Mouse (Mus musculus): ENCODE data around the gene Syce2. TPM values are rescaled to one million over a fixed set of nuclear protein-coding genes. Genes with fewer than 3 reads are reported as not detected.

Syce2 gene
- polyA plus RNA-seq, 1 experiment from 2014 or later: 55.0 TPM

GRCm38 (mm10) chr8:84888280-84888679, 16.4 kb downstream of the Syce2 start:
- Histone ChIP-seq H3K4me2 (replicated peaks) (no peak overlapping the region), H3K27me3 (no peaks in the 10 kb centered on the region), H3K36me3 (peaks cover 29% of the 10 kb centered on the region)

GRCm38 (mm10) chr8:84889141-84889540, 17.2 kb downstream of the Syce2 start:
- peaks cover 16% of the 10 kb centered on the region for H3K4me1 ChIP-seq
- H3K9ac ChIP-seq (replicated peaks): no peak overlapping the region
- H3K27me3 ChIP-seq: no peaks in the 10 kb centered on the region
- peaks cover 29% of the 10 kb centered on the region for H3K36me3 ChIP-seq
- no peak overlapping the region for H3K4me2 ChIP-seq (replicated peaks)
- ATAC-seq (replicated peaks): no peak
- H3K9me3 ChIP-seq: no peaks in the 10 kb centered on the region
- H3K4me3 ChIP-seq: no peak overlapping the region
- H3K27ac ChIP-seq (replicated peaks): no peak overlapping the region
- 94% methylated on average over 1 of the region's 1 CpGs for WGBS

More at GRCm38 (mm10) chr8:84888280-84888679, 16.4 kb downstream of the Syce2 start:
- H3K9ac ChIP-seq (replicated peaks): no peak overlapping the region
- no peak overlapping the region for H3K27ac ChIP-seq (replicated peaks)
- H3K9me3 ChIP-seq: no peaks in the 10 kb centered on the region
- H3K4me3 ChIP-seq: no peak overlapping the region
- peaks cover 10% of the 10 kb centered on the region for H3K4me1 ChIP-seq
- WGBS: 93% methylated on average over 3 of the region's 3 CpGs
- no peak for ATAC-seq (replicated peaks)

DNA sequence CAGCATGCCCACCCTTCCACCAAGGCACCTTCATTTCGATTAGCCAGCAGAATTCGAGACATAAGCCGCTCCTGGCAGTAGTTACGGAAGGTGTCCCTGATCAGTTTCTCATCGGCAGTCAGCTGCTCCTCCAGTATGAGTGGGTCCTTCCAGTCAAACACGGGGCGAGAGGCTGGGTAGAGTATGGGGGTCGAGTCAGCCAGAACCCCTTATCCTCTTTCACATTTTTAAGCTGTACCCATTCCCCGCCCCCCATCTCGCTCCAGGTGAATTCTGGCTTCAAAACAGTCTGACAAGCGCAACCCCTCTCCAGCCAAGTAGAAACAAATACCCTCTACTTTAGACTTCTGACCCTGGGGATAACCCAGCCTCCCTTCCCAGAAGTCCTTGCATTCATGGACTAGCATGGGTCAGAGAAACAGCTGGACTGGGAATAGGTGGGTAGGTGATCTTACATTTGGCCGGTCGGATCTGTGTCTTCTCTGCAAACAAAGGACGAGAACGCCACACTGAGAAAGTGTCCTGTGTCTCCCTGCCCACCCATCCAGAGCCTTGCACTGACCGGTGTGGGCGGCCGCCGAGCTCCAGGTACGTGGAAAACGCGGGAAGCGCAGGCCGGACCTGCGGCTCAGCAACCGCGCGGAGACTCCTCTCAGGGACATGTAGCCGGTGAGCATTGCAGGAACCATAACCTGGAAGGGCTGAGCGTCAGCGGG, 21.2 kb downstream of the Syce2 start:
- peak overlapping the region; percentile 52 for H3K27ac ChIP-seq (replicated peaks)
- 13% methylated on average over 31 of the region's 31 CpGs for WGBS

DNA sequence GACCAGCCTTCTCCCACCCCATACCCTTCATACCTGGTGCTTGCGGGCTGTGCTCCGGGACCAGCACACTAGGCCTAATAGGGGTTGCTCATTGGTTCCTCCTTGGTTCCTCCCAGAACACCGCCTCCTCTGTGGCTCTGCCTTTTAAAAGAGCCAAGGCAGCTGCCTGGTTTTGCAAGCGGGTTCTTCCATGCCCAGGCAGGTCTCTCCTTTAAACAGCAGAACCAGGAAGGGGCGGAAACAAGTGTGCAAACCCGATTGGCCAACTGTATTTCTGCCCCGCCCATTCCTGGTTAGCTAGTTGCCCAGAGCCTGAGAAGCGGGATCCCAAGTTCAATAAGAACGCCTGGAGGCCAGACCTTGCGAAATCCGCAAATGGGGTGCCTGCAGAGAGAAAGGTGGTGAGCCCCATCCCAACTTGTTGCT, 21.8 kb downstream of the Syce2 start, which contains the start of gene Gcdh:
Gene Gcdh, minus strand, starts transcription at position 213 of the 426 bp plus-strand sequence.
- peak; percentile 99 for ATAC-seq (replicated peaks)
- peak within 1 kb of the TSS; percentile 92 for H3K4me2 ChIP-seq (replicated peaks)
- peaks cover 19% of the 10 kb centered on the region for H3K4me1 ChIP-seq
- no peaks in the 10 kb centered on the region for H3K27me3 ChIP-seq
- H3K9me3 ChIP-seq: no peaks in the 10 kb centered on the region
- H3K4me3 ChIP-seq: peak within 1 kb of the TSS; percentile 91
- H3K36me3 ChIP-seq: peaks cover 7% of the 10 kb centered on the region
- under 1% methylated on average over 11 of the region's 11 CpGs for WGBS
- peak within 1 kb of the TSS; percentile 76 for H3K9ac ChIP-seq (replicated peaks)
- H3K27ac ChIP-seq (replicated peaks): peak within 1 kb of the TSS; percentile 52

More for the DNA sequence above, 21.2 kb downstream of the Syce2 start:
- H3K36me3 ChIP-seq: peaks cover 13% of the 10 kb centered on the region
- no peaks in the 10 kb centered on the region for H3K9me3 ChIP-seq
- H3K9ac ChIP-seq (replicated peaks): peak overlapping the region; percentile 76
- peaks cover 19% of the 10 kb centered on the region for H3K4me1 ChIP-seq
- peak overlapping the region; percentile 92 for H3K4me2 ChIP-seq (replicated peaks)
- no peaks in the 10 kb centered on the region for H3K27me3 ChIP-seq
- peak; percentile 51; the same call in 1 of the 2 replicates for ATAC-seq (replicated peaks)
- H3K4me3 ChIP-seq: peak overlapping the region; percentile 91

GRCm38 (mm10) chr8:84895963-84896362, 24.1 kb downstream of the Syce2 start:
- Histone ChIP-seq H3K9ac (replicated peaks) (no peak overlapping the region), H3K4me3 (no peak overlapping the region), H3K27me3 (no peaks in the 10 kb centered on the region), H3K4me2 (replicated peaks) (no peak overlapping the region), H3K36me3 (no peaks in the 10 kb centered on the region), H3K27ac (replicated peaks) (no peak overlapping the region), H3K4me1 (peaks cover 19% of the 10 kb centered on the region), H3K9me3 (no peaks in the 10 kb centered on the region)
- WGBS: 79% methylated on average over 5 of the region's 5 CpGs
- no peak for ATAC-seq (replicated peaks)

DNA sequence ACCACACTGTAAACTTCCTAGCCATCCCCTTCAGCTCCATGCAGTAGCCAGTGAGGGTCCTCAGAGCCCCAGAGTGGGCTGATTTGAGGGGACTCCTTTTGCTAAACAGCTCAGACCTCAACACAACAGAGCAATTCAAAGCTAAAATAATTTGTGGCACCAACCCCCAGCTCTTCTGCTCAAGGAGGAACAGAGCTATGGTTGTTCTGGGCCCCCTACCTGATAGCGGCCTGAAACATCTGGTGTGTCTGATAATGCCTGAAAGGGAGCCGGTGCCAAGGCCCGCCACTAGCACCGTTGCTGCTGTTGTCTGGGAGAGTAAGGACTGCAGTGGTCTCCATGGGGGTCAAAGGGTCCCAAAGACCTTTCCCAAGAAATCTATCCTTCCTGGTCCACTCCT, 29.2 kb downstream of the Syce2 start:
- Histone ChIP-seq H3K36me3 (no peaks in the 10 kb centered on the region), H3K27me3 (no peaks in the 10 kb centered on the region), H3K9me3 (no peaks in the 10 kb centered on the region), H3K4me3 (no peak overlapping the region), H3K4me1 (peaks cover 14% of the 10 kb centered on the region), H3K9ac (replicated peaks) (no peak overlapping the region), H3K4me2 (replicated peaks) (no peak overlapping the region), H3K27ac (replicated peaks) (no peak overlapping the region)
- ATAC-seq (replicated peaks): no peak
- WGBS: 72% methylated on average over 4 of the region's 4 CpGs

- no peak for ATAC-seq (replicated peaks)
These were observed 29.8 kb downstream of the Syce2 start, which contains the start of gene Klf1 for GRCm38 (mm10) chr8:84901752-84902151. Gene Klf1, plus strand, starts transcription at chr8:84901928.

GRCm38 (mm10) chr8:84902367-84902919, 30.5 kb downstream of the Syce2 start:
- peak; percentile 12; the same call in 1 of the 2 replicates for ATAC-seq (replicated peaks)
- no peaks in the 10 kb centered on the region for H3K27me3 ChIP-seq
- 3% methylated on average over 23 of the region's 24 CpGs for WGBS
- H3K36me3 ChIP-seq: no peaks in the 10 kb centered on the region
- H3K27ac ChIP-seq (replicated peaks): no peak overlapping the region
- peak overlapping the region; percentile 49 for H3K4me3 ChIP-seq
- peak overlapping the region; percentile 85 for H3K4me2 ChIP-seq (replicated peaks)
- peaks cover 14% of the 10 kb centered on the region for H3K4me1 ChIP-seq
- H3K9me3 ChIP-seq: no peaks in the 10 kb centered on the region
- H3K9ac ChIP-seq (replicated peaks): peak overlapping the region; percentile 51

More at GRCm38 (mm10) chr8:84901752-84902151, 29.8 kb downstream of the Syce2 start, which contains the start of gene Klf1:
- H3K27me3 ChIP-seq: no peaks in the 10 kb centered on the region
- H3K27ac ChIP-seq (replicated peaks): no peak within 1 kb of the TSS
- peak within 1 kb of the TSS; percentile 49 for H3K4me3 ChIP-seq
- H3K4me1 ChIP-seq: peaks cover 14% of the 10 kb centered on the region
- peak within 1 kb of the TSS; percentile 85 for H3K4me2 ChIP-seq (replicated peaks)
- peak within 1 kb of the TSS; percentile 51 for H3K9ac ChIP-seq (replicated peaks)
- WGBS: 84% methylated on average over 3 of the region's 3 CpGs
- no peaks in the 10 kb centered on the region for H3K36me3 ChIP-seq
- H3K9me3 ChIP-seq: no peaks in the 10 kb centered on the region

GRCm38 (mm10) chr8:84902920-84903661, 31.2 kb downstream of the Syce2 start:
- Histone ChIP-seq H3K9me3 (no peaks in the 10 kb centered on the region), H3K9ac (replicated peaks) (peak overlapping the region; percentile 51), H3K27me3 (no peaks in the 10 kb centered on the region), H3K4me1 (peaks cover 14% of the 10 kb centered on the region), H3K36me3 (no peaks in the 10 kb centered on the region), H3K4me3 (peak overlapping the region; percentile 49), H3K27ac (replicated peaks) (peak overlapping the region; percentile 44; the same call in 1 of the 2 replicates), H3K4me2 (replicated peaks) (peak overlapping the region; percentile 85)
- ATAC-seq (replicated peaks): peak; percentile 88
- under 1% methylated on average over 68 of the region's 68 CpGs for WGBS

DNA sequence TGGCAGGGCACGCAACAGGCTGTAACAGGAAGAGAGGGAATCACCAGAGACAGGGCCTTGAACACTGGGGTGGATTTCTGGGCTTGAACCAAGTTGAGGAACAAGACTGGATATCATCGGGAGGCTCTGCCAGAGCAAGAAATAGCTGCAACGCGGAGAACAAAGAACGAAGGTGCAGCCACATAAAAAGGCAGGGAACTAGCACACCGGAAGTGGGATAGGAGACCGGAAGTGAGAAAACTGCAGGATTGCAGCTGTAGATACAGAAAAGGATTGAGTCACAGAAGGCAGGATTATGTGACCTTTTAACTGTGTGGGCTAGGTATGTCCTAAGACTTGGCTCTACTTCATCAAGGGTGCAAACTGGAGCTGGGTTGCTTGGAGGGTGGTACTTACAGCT, 32.4 kb downstream of the Syce2 start:
- Histone ChIP-seq H3K4me1 (peaks cover 19% of the 10 kb centered on the region), H3K4me2 (replicated peaks) (no peak overlapping the region), H3K36me3 (no peaks in the 10 kb centered on the region), H3K27ac (replicated peaks) (no peak overlapping the region), H3K9me3 (no peaks in the 10 kb centered on the region), H3K27me3 (peaks cover 1% of the 10 kb centered on the region; the same call in 1 of the 2 replicates), H3K9ac (replicated peaks) (no peak overlapping the region), H3K4me3 (no peak overlapping the region)
- no peak for ATAC-seq (replicated peaks)
- WGBS: 92% methylated on average over 7 of the region's 7 CpGs

GRCm38 (mm10) chr8:84907037-84907436, 35.1 kb downstream of the Syce2 start:
- Histone ChIP-seq H3K9ac (replicated peaks) (no peak overlapping the region), H3K27ac (replicated peaks) (no peak overlapping the region), H3K4me1 (peaks cover 19% of the 10 kb centered on the region), H3K36me3 (peaks cover 22% of the 10 kb centered on the region), H3K27me3 (peaks cover 4% of the 10 kb centered on the region; the same call in 1 of the 2 replicates), H3K4me2 (replicated peaks) (no peak overlapping the region), H3K4me3 (no peak overlapping the region), H3K9me3 (no peaks in the 10 kb centered on the region)
- 92% methylated on average over 9 of the region's 9 CpGs for WGBS
- no peak for ATAC-seq (replicated peaks)

DNA sequence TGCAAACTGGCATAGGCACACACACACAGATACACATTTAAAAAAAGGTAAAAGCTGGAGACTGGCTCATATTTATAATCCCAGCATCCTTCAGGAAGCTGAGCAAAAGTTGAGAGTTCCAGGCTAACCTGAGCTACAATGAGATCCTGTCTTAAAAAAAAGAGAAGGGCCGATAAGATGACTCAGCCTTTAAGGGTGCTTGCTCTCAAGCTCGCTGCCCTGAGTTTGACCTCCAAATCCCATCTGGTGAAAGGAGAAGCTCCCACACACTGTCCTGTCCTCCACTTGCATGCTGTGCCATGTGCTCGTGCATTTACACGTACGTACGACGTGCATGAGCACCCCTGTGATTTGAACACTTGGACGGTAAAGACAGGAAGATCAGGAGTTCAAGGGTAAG, 35.6 kb downstream of the Syce2 start:
- Histone ChIP-seq H3K36me3 (peaks cover 27% of the 10 kb centered on the region), H3K9ac (replicated peaks) (no peak overlapping the region), H3K27me3 (peaks cover 6% of the 10 kb centered on the region; the same call in 1 of the 2 replicates), H3K9me3 (no peaks in the 10 kb centered on the region), H3K4me2 (replicated peaks) (no peak overlapping the region), H3K4me3 (no peak overlapping the region), H3K27ac (replicated peaks) (no peak overlapping the region), H3K4me1 (peaks cover 18% of the 10 kb centered on the region)
- 80% methylated on average over 8 of the region's 8 CpGs for WGBS
- no peak for ATAC-seq (replicated peaks)

Measured in forebrain, embryonic 15.5 days (tissue).